Mouse (Mus musculus) hindbrain, embryonic 14.5 days (tissue): ENCODE measurements around the gene Cxcl1. TPM values are rescaled to one million over a fixed set of nuclear protein-coding genes. Genes with fewer than 3 reads are reported as not detected.
"Not testable (repeated sequence)": the region's sequence is repeated elsewhere in the genome, so short reads cannot be mapped to it uniquely, and the experiment has no call there.

Source experiments
- ATAC-seq: fragments of 200-750 bp; cut with Nextera tagmentation; 2 replicates; pipeline ENCODE4 v1.8.0; 2017; ENCODE audit warnings: moderate number of reproducible peaks, mild to moderate bottlenecking, moderate TSS enrichment, moderate library complexity; ENCODE audit not compliant: low FRiP score
- DNase-seq: peaks from one replicate; pipeline ENCODE4 v3.0.0-alpha.2; 2015; ENCODE audit warnings: low spot score
- H3K27ac ChIP-seq: fragments of 300-500 bp; sonication (generic); 2 replicates; pipeline ENCODE4 v1.5.1; 2014; ENCODE audit warnings: mild to moderate bottlenecking, moderate library complexity
- H3K27me3 ChIP-seq: fragments of 300-500 bp; sonication (generic); 2 replicates; pipeline ENCODE4 v1.6.1; 2014; ENCODE audit warnings: mild to moderate bottlenecking, low read length, mixed read lengths; ENCODE audit not compliant: control insufficient read depth, insufficient read depth
- H3K36me3 ChIP-seq: fragments of 300-500 bp; sonication (generic); replicated peaks from 2 replicates; pipeline ENCODE4 v1.6.1; 2014; ENCODE audit not compliant: control insufficient read depth, insufficient read depth
- H3K4me1 ChIP-seq: fragments of 300-500 bp; sonication (generic); replicated peaks from 2 replicates; pipeline ENCODE4 v1.6.1; 2014; ENCODE audit warnings: antibody characterized with exemption, low read length, mixed read lengths; ENCODE audit not compliant: control insufficient read depth, insufficient read depth
- H3K4me2 ChIP-seq: fragments of 300-500 bp; sonication (generic); replicated peaks from 2 replicates; pipeline ENCODE4 v1.6.1; 2014; ENCODE audit warnings: mild to moderate bottlenecking, moderate library complexity
- H3K4me3 ChIP-seq: fragments of 300-500 bp; sonication (generic); replicated peaks from 2 replicates; pipeline ENCODE4 v1.5.1; 2014; ENCODE audit warnings: mild to moderate bottlenecking, low read length
- H3K9ac ChIP-seq: fragments of 300-500 bp; sonication (generic); 2 replicates; pipeline ENCODE4 v1.6.1; 2014
- H3K9me3 ChIP-seq: fragments of 300-500 bp; sonication (generic); 2 replicates; pipeline ENCODE4 v1.6.1; 2016; ENCODE audit warnings: low read length; ENCODE audit not compliant: control insufficient read depth
- WGBS: fragments of 180-500 bp; shearing (Covaris S2); extraction: QIAGEN DNeasy Blood & Tissue Kit; methylation state at CpG from one replicate; pipeline ENCODE4 v1.1.7; 2014; 5-methylcytosine and 5-hydroxymethylcytosine counted together
- polyA plus RNA-seq: library from polyadenylated mRNA; unstranded; fragments of >200 nt; fragmentation: Nextera tagmentation; extraction: Ambion mirVana; gene quantifications from 2 replicates; pipeline ENCODE4 v1.2.1, GENCODE M21; 2014

Cxcl1 gene
- polyA plus RNA-seq = 0.57 and 0.64 TPM in 2 replicates

DNA sequence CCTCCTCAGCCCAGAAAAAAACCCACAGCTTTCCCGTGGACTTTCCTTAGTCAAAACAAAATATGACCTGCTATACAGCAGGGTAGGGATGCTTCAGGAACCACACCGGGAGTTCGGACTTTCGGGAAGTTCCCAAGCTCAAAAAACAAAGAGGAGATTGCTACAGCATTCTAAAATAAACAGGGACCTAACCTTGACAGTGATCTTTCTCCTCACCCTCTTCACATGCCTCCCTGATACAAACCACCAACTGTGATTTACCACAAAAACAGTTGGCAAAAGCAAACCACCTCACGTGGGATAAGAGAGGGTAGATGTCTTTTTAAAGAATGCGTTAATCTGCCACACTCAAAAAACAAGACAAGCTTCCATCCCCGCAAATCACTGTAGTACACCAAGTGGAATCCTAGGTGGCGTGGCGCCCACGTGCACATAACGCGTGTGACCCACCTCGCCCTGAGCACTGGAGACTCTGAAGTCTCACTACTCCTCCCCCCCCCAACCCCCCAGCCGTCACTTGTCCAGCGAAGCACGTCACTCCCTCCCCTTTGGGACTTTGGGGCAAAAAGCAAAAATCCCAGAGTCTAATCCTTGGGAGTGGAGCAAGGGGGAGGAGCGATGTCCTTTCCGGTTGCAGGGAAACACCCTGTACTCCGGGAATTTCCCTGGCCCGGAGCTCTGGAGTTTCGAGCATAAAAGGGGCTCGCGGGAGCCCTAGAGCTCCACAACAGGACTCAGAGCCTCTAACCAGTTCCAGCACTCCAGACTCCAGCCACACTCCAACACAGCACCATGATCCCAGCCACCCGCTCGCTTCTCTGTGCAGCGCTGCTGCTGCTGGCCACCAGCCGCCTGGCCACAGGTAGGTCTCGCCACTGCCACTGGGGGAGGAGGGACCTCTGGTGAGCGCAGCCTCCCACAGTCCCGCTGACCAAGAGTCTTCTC, at the start of gene Cxcl1:
Gene Cxcl1 (plus strand): TSS at position 723 of the 945 bp plus-strand sequence.
- peaks cover 5% of the 10 kb centered on the region; the same call in 1 of the 2 replicates for H3K4me1 ChIP-seq
- 15% methylated on average over 30 of the region's 30 CpGs for WGBS
- peak; percentile 43 for DNase-seq
- ATAC-seq = peak; percentile 80
- peak within 1 kb of the TSS; percentile 64 for H3K9ac ChIP-seq
- peak within 1 kb of the TSS; percentile 98 for H3K4me2 ChIP-seq
- H3K9me3 ChIP-seq = no peaks in the 10 kb centered on the region
- H3K27me3 ChIP-seq = peaks cover 5% of the 10 kb centered on the region; the same call in 1 of the 2 replicates
- H3K4me3 ChIP-seq = peak within 1 kb of the TSS; percentile 43
- H3K36me3 ChIP-seq = no peaks in the 10 kb centered on the region
- H3K27ac ChIP-seq = no peak within 1 kb of the TSS

DNA sequence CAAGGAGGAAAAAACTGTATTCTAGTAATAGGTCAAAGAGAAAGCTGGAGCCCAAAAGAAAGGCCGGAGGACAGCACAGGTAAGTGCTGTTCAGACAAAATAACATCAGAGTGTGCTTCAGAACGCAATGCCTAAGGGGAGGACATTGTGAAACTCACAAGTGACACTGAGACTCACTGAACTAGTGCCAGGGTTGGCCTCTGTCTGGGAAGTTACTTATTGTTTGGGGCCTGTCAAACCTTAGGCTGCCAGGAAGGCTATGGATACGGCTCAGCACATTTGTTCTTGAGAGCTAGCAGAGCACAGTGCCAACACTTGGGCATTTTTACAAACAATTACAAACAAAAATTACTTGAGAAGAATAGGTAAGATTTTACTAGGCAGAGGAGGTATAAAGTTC, 47.1 kb upstream of the Cxcl1 start:
- H3K27ac ChIP-seq = no peak overlapping the region
- H3K4me2 ChIP-seq = no peak overlapping the region
- H3K36me3 ChIP-seq = no peaks in the 10 kb centered on the region
- no peak overlapping the region for H3K9ac ChIP-seq
- no peak for ATAC-seq
- no peak overlapping the region for H3K4me3 ChIP-seq
- H3K4me1 ChIP-seq = no peaks in the 10 kb centered on the region
- no peaks in the 10 kb centered on the region for H3K27me3 ChIP-seq
- 85% methylated on average over 3 of the region's 3 CpGs for WGBS
- H3K9me3 ChIP-seq = no peaks in the 10 kb centered on the region
- DNase-seq = no peak

DNA sequence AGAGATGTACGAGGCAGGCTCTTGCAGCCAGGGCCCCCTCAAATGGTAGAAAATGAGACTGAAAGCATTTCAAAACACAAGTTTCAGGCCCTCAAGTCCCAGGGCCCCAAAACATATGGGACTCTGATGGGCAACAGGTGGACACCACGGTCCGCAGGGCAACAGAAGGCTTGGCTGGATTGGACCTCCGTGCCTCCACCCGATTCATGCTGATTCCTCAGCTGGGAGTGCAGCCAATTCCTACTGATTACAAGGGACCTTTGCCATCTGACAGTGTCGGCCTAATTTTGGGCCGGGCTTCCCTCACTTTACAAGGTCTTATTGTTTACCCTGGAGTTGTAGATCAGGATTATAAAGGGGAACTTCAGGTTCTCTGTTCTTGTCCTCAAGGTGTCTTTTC, 40.9 kb upstream of the Cxcl1 start:
- not testable (repeated sequence) for H3K27me3 ChIP-seq, H3K4me2 ChIP-seq, H3K4me1 ChIP-seq, H3K9ac ChIP-seq, H3K9me3 ChIP-seq, H3K36me3 ChIP-seq, ATAC-seq, DNase-seq, H3K4me3 ChIP-seq, H3K27ac ChIP-seq
- WGBS = 92% methylated on average over 7 of the region's 7 CpGs

DNA sequence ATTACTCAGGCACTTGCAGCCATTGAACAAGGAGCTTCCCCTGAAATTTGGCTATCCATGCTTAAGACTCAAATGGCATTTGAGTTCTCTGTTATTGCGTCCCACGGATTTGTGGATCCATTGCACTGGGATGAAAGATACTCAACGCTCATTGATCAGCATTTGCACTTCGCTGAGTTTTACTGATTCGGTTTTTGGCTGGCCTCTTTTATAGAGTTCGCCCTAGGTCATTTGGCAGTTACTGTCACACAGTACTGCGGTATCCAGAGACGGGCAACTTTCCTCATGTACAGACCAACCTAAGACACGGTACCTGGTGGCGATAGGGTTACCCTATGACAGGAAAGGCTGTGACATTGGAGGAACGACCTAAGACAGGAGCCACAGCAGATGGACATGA, 39.6 kb upstream of the Cxcl1 start:
- not testable (repeated sequence) for H3K36me3 ChIP-seq, H3K4me1 ChIP-seq, H3K9me3 ChIP-seq, H3K27ac ChIP-seq, DNase-seq, H3K4me2 ChIP-seq, H3K9ac ChIP-seq, ATAC-seq, H3K4me3 ChIP-seq, H3K27me3 ChIP-seq
- 94% methylated on average over 11 of the region's 11 CpGs for WGBS

DNA sequence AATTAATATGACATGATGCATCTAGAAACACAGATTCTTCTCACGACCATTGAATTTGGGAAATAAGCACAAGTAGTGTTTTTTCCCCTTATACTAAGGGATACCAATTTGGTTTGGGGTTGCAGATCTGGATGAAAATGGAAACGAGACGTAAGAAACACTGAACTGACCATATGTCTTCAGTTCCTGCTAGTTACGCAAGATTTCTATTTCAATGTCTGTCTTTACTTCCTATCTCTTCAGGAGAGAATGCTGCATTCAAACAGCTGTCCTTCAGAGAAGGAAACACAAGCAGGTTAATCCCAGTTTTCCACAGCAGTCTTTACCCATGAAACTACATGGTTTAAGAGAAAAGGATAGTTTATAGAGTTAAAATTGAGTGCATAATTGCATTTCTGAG, 37.8 kb upstream of the Cxcl1 start:
- Histone ChIP-seq H3K27ac (no peak overlapping the region), H3K4me3 (no peak overlapping the region), H3K9ac (no peak overlapping the region), H3K36me3 (no peaks in the 10 kb centered on the region), H3K9me3 (no peaks in the 10 kb centered on the region), H3K27me3 (no peaks in the 10 kb centered on the region), H3K4me1 (no peaks in the 10 kb centered on the region), H3K4me2 (no peak overlapping the region)
- 90% methylated on average over 4 of the region's 4 CpGs for WGBS
- ATAC-seq = no peak
- DNase-seq = no peak

DNA sequence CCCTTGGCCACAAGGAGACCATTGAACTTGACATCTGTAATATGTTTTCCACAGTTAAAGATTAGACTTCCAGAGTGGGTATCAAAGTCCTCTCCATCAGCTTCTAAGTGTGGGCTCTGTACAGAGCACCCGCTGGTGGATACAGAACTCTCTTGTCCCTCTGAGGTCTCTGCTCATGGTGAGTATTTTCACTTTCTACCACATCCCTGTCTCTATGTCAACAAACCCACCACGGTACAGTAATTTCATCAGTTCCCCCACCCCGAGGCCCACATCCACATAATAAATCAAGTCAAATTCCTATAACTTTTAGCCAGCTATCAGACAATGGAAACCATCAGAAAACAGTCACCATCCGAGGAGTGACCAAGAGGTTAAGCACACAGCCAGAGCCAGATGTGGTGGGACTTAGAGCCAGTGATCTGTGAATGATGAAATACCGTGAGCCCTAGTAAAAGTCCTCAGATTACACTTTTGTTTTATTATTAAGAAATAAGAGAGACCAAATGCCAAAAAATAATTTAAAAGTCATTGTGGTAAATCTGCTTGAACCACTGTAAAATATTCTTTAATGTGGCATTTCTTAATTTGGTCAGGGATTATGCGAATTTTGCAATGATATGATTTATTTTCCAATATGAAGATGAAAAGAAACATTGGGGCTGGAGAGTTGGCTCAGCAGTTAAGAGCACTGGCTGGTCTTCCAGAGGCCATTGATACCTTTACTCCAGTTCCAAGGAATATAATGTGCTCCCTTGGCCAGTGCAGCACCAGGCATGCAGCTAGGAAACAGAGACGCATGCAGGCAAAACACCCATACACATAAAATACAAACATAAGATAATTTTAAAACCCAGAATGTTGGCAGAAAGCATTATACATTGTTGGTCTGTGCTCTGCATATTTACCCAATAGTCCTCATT, 35.5 kb upstream of the Cxcl1 start:
- WGBS = 88% methylated on average over 7 of the region's 7 CpGs
- ATAC-seq (no peak), DNase-seq (no peak)
- no peaks in the 10 kb centered on the region for H3K9me3 ChIP-seq
- no peak overlapping the region for H3K9ac ChIP-seq
- H3K4me2 ChIP-seq = no peak overlapping the region
- H3K27ac ChIP-seq = no peak overlapping the region
- no peaks in the 10 kb centered on the region for H3K4me1 ChIP-seq
- H3K27me3 ChIP-seq = no peaks in the 10 kb centered on the region
- H3K4me3 ChIP-seq = no peak overlapping the region
- H3K36me3 ChIP-seq = no peaks in the 10 kb centered on the region

DNA sequence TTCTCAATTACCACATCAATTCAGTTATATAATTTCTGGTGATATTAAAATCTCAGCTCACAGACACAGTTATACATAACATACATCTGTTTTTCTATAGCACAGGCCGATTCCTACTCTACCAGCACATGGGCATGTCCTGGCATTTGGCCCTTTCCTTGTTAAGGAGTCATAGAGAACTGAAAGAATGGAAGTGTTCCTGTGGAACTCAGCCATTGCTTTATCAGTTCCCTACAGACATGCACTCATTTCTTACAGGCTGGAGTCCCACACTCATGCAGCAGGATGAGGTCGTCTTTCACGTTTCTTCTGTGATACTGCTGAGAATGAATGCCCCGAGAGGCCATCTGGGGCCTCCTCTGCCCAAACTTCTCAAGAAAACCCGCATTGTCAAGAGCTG, 33.6 kb upstream of the Cxcl1 start:
- H3K9me3 ChIP-seq = no peaks in the 10 kb centered on the region
- 85% methylated on average over 5 of the region's 5 CpGs for WGBS
- no peak for ATAC-seq

DNA sequence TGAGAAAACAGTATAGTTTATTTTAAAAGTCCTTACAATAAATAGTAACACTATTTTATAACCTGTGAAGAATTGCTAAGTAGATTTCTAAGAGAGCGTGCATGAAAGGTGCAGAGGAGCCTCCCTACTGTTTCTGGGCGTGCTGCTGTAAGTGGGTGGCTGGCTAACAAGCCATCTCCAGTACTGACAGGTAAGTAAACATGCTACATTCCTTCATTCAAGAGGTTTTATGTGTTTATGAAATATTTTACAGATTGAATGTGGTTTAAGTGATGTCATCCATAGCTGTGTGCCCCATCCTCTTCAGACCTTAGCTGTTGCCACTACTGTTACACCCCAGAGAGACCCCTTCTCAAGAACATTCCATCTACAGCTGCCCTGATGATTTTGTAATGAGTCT, 32.6 kb upstream of the Cxcl1 start:
- Histone ChIP-seq H3K27ac (no peak overlapping the region), H3K9ac (no peak overlapping the region), H3K4me3 (no peak overlapping the region), H3K4me1 (no peaks in the 10 kb centered on the region), H3K9me3 (no peaks in the 10 kb centered on the region), H3K27me3 (no peaks in the 10 kb centered on the region), H3K36me3 (no peaks in the 10 kb centered on the region), H3K4me2 (no peak overlapping the region)
- DNase-seq = no peak
- 86% methylated on average over 2 of the region's 2 CpGs for WGBS
- ATAC-seq = no peak

More for the DNA sequence above, 33.6 kb upstream of the Cxcl1 start:
- no peaks in the 10 kb centered on the region for H3K36me3 ChIP-seq
- no peak overlapping the region for H3K27ac ChIP-seq
- H3K4me2 ChIP-seq = no peak overlapping the region
- H3K27me3 ChIP-seq = no peaks in the 10 kb centered on the region
- no peak for DNase-seq
- H3K4me1 ChIP-seq = no peaks in the 10 kb centered on the region
- no peak overlapping the region for H3K9ac ChIP-seq
- H3K4me3 ChIP-seq = no peak overlapping the region

DNA sequence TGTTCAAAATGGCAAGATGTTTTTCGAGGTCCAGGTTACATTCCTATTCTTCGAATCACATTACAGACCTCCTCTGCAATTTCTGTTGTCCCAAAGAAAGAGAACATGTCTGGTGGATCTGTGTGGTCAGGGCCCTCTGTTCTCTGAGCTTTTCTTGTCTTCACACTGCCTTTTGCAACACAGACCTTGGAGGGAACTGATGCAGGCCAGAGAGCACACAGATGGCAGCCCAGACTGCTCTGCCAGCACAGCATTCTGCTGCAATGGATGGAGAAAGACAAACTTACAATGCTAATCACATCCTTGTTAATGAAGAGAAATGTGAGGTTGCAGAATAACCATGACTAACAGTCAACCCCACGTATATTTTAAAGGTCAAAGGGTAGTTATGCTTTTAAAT, 32.0 kb upstream of the Cxcl1 start:
- H3K4me1 ChIP-seq = no peaks in the 10 kb centered on the region
- no peak for ATAC-seq
- no peaks in the 10 kb centered on the region for H3K36me3 ChIP-seq
- H3K4me3 ChIP-seq = no peak overlapping the region
- H3K9me3 ChIP-seq = no peaks in the 10 kb centered on the region
- H3K9ac ChIP-seq = no peak overlapping the region
- no peaks in the 10 kb centered on the region for H3K27me3 ChIP-seq
- DNase-seq = no peak
- H3K4me2 ChIP-seq = no peak overlapping the region
- no peak overlapping the region for H3K27ac ChIP-seq
- 78% methylated on average over 3 of the region's 3 CpGs for WGBS
